In genomic region chr2:31115091-31115942, GRCm38 (mm10) we compare ENCODE assay signal across 10 mouse cellular contexts. TPM values are rescaled to one million over a fixed set of nuclear protein-coding genes. Genes with fewer than 3 reads are reported as not detected.
DNase-seq lines count a peak whose midpoint lies in the region; ATAC-seq and TF ChIP-seq lines count a peak whose summit lies in the region.
"Had no signal": no experiment of that assay in that cellular context is flagged by ENCODE, and none has a peak within 500 bp of the region (broad histone marks: within the 10 kb centered on the region; RNA-seq: fewer than 3 reads in every experiment).

No protein-coding gene starts in this region.

- 42% methylated on average over 10 of the region's 10 CpGs for WGBS in cerebellum, adult 2 months
- WGBS in embryonic facial prominence, embryonic 14.5 days = 42% methylated on average over 10 of the region's 10 CpGs
- WGBS in liver, embryonic 16.5 days (ENCODE audit: insufficient replicate concordance) = 13% methylated on average over 10 of the region's 10 CpGs

- H3K9ac ChIP-seq in embryonic facial prominence, embryonic 14.5 days (ENCODE audit: low read depth, low read length) = no peak overlapping the region
- H3K9ac ChIP-seq in liver, embryonic 16.5 days (ENCODE audit: low read depth, low read length) = no peak overlapping the region; the same call in 1 of the 2 replicates

- H3K9me3 ChIP-seq in embryonic facial prominence, embryonic 14.5 days (ENCODE audit: control insufficient read depth, low read length) = 0 out of 2 replicates have a peak, but pooled peaks cover 7% of the 10 kb centered on the region
- H3K9me3 ChIP-seq in liver, embryonic 16.5 days (replicated peaks; ENCODE audit: control insufficient read depth, low read length) = no peaks in the 10 kb centered on the region

- H3K27me3 ChIP-seq in cerebellum, adult 2 months (ENCODE audit: control insufficient read depth, insufficient read depth, low read length) = no peaks in the 10 kb centered on the region
- no peaks in the 10 kb centered on the region for H3K27me3 ChIP-seq in embryonic facial prominence, embryonic 14.5 days (replicated peaks; ENCODE audit: control insufficient read depth, insufficient read depth, low read length)
- H3K27me3 ChIP-seq in liver, embryonic 16.5 days (ENCODE audit: control insufficient read depth, insufficient read depth, low read depth, low read length) = no peaks in the 10 kb centered on the region

- H3K27ac ChIP-seq in cerebellum, adult 2 months (ENCODE audit: insufficient read depth, low read length) = peak overlapping the region; percentile 63
- H3K27ac ChIP-seq in embryonic facial prominence, embryonic 14.5 days (replicated peaks; ENCODE audit: low read depth, low read length) = peak overlapping the region; percentile 85
- peak overlapping the region; percentile 1 for H3K27ac ChIP-seq in liver, embryonic 16.5 days (ENCODE audit: low read length)

- TF ChIP-seq POLR2A in cerebellum, adult 2 months (IDR thresholded peaks at IDR 0.05; ENCODE audit: borderline replicate concordance, insufficient read depth, low read length) = no peak

- ATAC-seq in embryonic facial prominence, embryonic 14.5 days (ENCODE audit: low read depth) = no peak
- peak; percentile 64 for ATAC-seq in liver, embryonic 16.5 days (ENCODE audit: low read depth)

- H3K4me3 ChIP-seq in cerebellum, adult 2 months (replicated peaks; ENCODE audit: insufficient read depth, low read depth, low read length) = no peak overlapping the region
- H3K4me3 ChIP-seq in embryonic facial prominence, embryonic 14.5 days (ENCODE audit: low read depth, low read length) = no peak overlapping the region
- H3K4me3 ChIP-seq in liver, embryonic 16.5 days (ENCODE audit: low read depth, low read length) = no peak overlapping the region

- no peak overlapping the region for H3K4me2 ChIP-seq in embryonic facial prominence, embryonic 14.5 days (ENCODE audit: low read depth, low read length)
- H3K4me2 ChIP-seq in liver, embryonic 16.5 days (ENCODE audit: low read depth, low read length) = peak overlapping the region; percentile 24; the same call in 1 of the 2 replicates

- no peak for DNase-seq in cerebellum, adult 2 months
- no peak for DNase-seq in cerebellum, adult 9-11 months
- DNase-seq in 416B (ENCODE audit: low read depth) = peak; percentile 94
- no peak for DNase-seq in embryonic facial prominence, embryonic 14.5 days (ENCODE audit: low spot score)
- DNase-seq in adrenal gland, postnatal 4 days (ENCODE audit: low spot score in 2 of 2) = no peak
- DNase-seq in right cerebral cortex, postnatal 4 days = no peak
- no peak for DNase-seq in urinary bladder, postnatal 10 days (ENCODE audit: low spot score)
- DNase-seq: gastrocnemius, postnatal 14 days; lung, adult 2 months had no signal

- TF ChIP-seq CTCF in cerebellum, adult 2 months (IDR thresholded peaks at IDR 0.05; ENCODE audit: borderline replicate concordance, insufficient read depth, low read depth, low read length) = no peak

- peaks cover 48% of the 10 kb centered on the region for H3K4me1 ChIP-seq in cerebellum, adult 2 months (ENCODE audit: control insufficient read depth, insufficient read depth, low read length)
- peaks cover 43% of the 10 kb centered on the region for H3K4me1 ChIP-seq in embryonic facial prominence, embryonic 14.5 days (ENCODE audit: control insufficient read depth, insufficient read depth, low read length)
- H3K4me1 ChIP-seq in liver, embryonic 16.5 days (ENCODE audit: control insufficient read depth, low read depth, low read length) = peaks cover 25% of the 10 kb centered on the region

- H3K36me3 ChIP-seq in embryonic facial prominence, embryonic 14.5 days (ENCODE audit: control insufficient read depth, insufficient read depth, low read length) = no peaks in the 10 kb centered on the region
- no peaks in the 10 kb centered on the region for H3K36me3 ChIP-seq in liver, embryonic 16.5 days (ENCODE audit: control insufficient read depth, insufficient read depth)

RNA-seq across cellular contexts. Expression of gene Fnbp1, which starts 26.5 kb away (rescaled TPM):
- polyA plus RNA-seq in cerebellum, adult 2 months (2012; rRNA removed) = 310 and 320 TPM in 2 replicates
- polyA plus RNA-seq in embryonic facial prominence, embryonic 14.5 days (2014; fragmentation: Nextera tagmentation; extraction: Ambion mirVana) = 21.7 and 24.9 TPM in 2 replicates
- 5.2 and 5.9 TPM in 2 replicates for polyA plus RNA-seq in liver, embryonic 16.5 days (2015; fragmentation: Nextera tagmentation; extraction: Ambion mirVana)
- 10 to 100 TPM; 69.0 to 82.4 TPM for total RNA-seq in adrenal gland, postnatal 4 days (2021)

RNA-seq across cellular contexts. Expression of gene Gpr107, which starts 36.8 kb away (rescaled TPM):
- 30.0 and 33.9 TPM in 2 replicates for polyA plus RNA-seq in cerebellum, adult 2 months (2012; rRNA removed)
- polyA plus RNA-seq in embryonic facial prominence, embryonic 14.5 days (2014; fragmentation: Nextera tagmentation; extraction: Ambion mirVana) = 27.4 and 28.6 TPM in 2 replicates
- 11.5 and 11.9 TPM in 2 replicates for polyA plus RNA-seq in liver, embryonic 16.5 days (2015; fragmentation: Nextera tagmentation; extraction: Ambion mirVana)
- 10 to 100 TPM; 62.8 to 68.3 TPM for total RNA-seq in adrenal gland, postnatal 4 days (2021)

Comparison
In these comparisons a context has a peak if more than half of its experiments do, and no peak if none do; other contexts are left out.
1. H3K27ac ChIP-seq: peak in every context shown above with its lines; median percentile 85 in embryonic facial prominence, embryonic 14.5 days; 63 in cerebellum, adult 2 months; 1 in liver, embryonic 16.5 days.
2. RNA of gene Fnbp1, which starts 26.5 kb away (polyA plus RNA-seq): 310 to 320 TPM in cerebellum, adult 2 months; 21.7 to 24.9 TPM in embryonic facial prominence, embryonic 14.5 days and 5.2 to 5.9 TPM in liver, embryonic 16.5 days; every median in the first group is over 10 times any median in the second.